Mouse (Mus musculus) liver, adult 2 months (tissue): Measurements from ENCODE around the gene Arhgap17.

Experiments
- CTCF ChIP-seq: fragments of 200-500 bp; IDR thresholded peaks from 2 replicates; pipeline ENCODE4 v1.5.1; 2011; ENCODE audit warnings: low read depth, low read length, control low read depth
- POLR2A ChIP-seq: fragments of 200-500 bp; IDR thresholded peaks from 2 replicates; pipeline ENCODE4 v1.6.1; 2011; ENCODE audit warnings: low read length, control low read depth; ENCODE audit not compliant: insufficient read depth; ENCODE audit errors: extremely low read depth

GRCm38 (mm10) chr7:123360185-123360584, 9.5 kb downstream of the Arhgap17 start:
- no peak for TF ChIP-seq CTCF
- TF ChIP-seq POLR2A, result no peak
